Mouse (Mus musculus) midbrain, embryonic 15.5 days (tissue): ENCODE results near the gene Ltbp4. TPM values are rescaled to one million over a fixed set of nuclear protein-coding genes. Genes with fewer than 3 reads are reported as not detected.

Experiments
- ATAC-seq: fragments of 200-750 bp; cut with Nextera tagmentation; replicated peaks from 2 replicates; pipeline ENCODE4 v1.8.0; 2017; ENCODE audit warnings: moderate TSS enrichment
- H3K27ac ChIP-seq: fragments of 300-500 bp; sonication (generic); 2 replicates; pipeline ENCODE4 v1.5.1; 2015; ENCODE audit warnings: mild to moderate bottlenecking, inconsistent platforms
- H3K27me3 ChIP-seq: fragments of 300-500 bp; sonication (generic); replicated peaks from 2 replicates; pipeline ENCODE4 v1.6.1; 2015; ENCODE audit warnings: inconsistent platforms
- H3K36me3 ChIP-seq: fragments of 300-500 bp; sonication (generic); replicated peaks from 2 replicates; pipeline ENCODE4 v1.6.1; 2015; ENCODE audit warnings: inconsistent platforms
- H3K4me1 ChIP-seq: fragments of 300-500 bp; sonication (generic); 2 replicates; pipeline ENCODE4 v1.6.1; 2015; ENCODE audit warnings: inconsistent platforms
- H3K4me2 ChIP-seq: fragments of 300-500 bp; sonication (generic); 2 replicates; pipeline ENCODE4 v1.6.1; 2015; ENCODE audit warnings: inconsistent platforms, mild to moderate bottlenecking, moderate library complexity
- H3K4me3 ChIP-seq: fragments of 300-500 bp; sonication (generic); 2 replicates; pipeline ENCODE4 v1.5.1; 2015; ENCODE audit warnings: mild to moderate bottlenecking, inconsistent platforms
- H3K9ac ChIP-seq: fragments of 300-500 bp; sonication (generic); 2 replicates; pipeline ENCODE4 v1.6.1; 2015; ENCODE audit warnings: mild to moderate bottlenecking, inconsistent platforms
- H3K9me3 ChIP-seq: fragments of 300-500 bp; sonication (generic); 2 replicates; pipeline ENCODE4 v1.6.1; 2016; ENCODE audit warnings: inconsistent platforms
- WGBS: fragments of 180-500 bp; shearing (Covaris S2); methylation state at CpG from one replicate; pipeline ENCODE4 v1.1.7; 2015; ENCODE audit warnings: mixed read lengths; 5-methylcytosine and 5-hydroxymethylcytosine counted together
- polyA plus RNA-seq: library from polyadenylated mRNA; unstranded; fragments of >200 nt; fragmentation: Nextera tagmentation; extraction: Ambion mirVana; gene quantifications from 2 replicates; pipeline ENCODE4 v1.2.1, GENCODE M21; 2015

Ltbp4 gene
- polyA plus RNA-seq, 1 experiment from 2014 or later = 13.4 TPM

DNA sequence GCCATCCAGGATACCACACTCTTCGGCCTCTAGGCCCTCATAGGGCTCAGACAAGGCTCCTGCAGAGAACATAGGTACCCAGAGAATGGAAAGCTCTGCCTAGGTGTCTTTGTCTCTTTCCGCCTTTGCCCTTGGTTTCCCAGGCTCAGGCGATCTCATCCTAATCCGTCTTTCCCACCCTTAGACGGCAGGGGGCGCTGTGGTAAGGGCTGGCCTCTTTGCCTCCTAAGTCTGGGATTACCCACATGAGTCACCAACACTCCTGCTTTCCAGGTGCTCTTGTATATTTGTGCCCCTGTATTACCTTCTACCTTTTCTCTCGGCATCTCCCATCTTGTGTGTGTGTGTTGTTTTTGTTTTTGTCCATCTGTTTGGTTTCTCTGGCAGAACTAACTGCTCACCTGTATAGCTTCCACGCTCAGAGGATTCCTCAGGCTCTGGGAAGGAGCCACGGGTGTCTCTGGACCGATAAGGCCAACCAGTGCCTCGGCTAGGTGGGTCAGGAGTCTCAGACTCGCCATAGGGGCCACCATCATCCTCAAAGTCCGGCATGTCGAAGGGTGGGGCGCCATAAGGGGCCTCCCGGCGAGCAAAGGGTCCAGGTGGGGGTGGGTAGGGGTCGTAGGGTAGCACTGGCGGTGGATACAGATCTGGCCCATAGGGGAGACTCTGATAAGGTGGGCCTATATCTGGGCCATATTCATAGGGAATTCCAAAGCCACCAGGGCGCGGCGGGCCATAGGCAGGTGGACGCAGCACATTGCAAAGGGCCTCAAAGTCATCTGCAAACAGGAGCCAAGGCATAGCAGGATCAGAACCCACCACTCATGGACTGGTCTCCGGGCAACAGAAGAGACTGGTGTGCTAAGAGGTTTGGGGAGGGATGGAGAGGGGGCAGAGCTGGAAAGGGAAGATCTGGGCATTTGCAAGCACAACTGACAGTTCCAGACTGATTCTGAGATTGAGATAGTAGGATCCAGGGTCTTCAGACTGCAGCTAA lies 31.0 kb downstream of the Ltbp4 start:
- Histone ChIP-seq H3K4me3 (no peak overlapping the region), H3K4me1 (peaks cover 12% of the 10 kb centered on the region; the same call in 1 of the 2 replicates), H3K9me3 (no peaks in the 10 kb centered on the region), H3K4me2 (no peak overlapping the region), H3K36me3 (no peaks in the 10 kb centered on the region), H3K27me3 (no peaks in the 10 kb centered on the region; the same call in 1 of the 2 replicates), H3K27ac (no peak overlapping the region), H3K9ac (no peak overlapping the region)
- ATAC-seq = no peak
- WGBS = 75% methylated on average over 24 of the region's 24 CpGs

DNA sequence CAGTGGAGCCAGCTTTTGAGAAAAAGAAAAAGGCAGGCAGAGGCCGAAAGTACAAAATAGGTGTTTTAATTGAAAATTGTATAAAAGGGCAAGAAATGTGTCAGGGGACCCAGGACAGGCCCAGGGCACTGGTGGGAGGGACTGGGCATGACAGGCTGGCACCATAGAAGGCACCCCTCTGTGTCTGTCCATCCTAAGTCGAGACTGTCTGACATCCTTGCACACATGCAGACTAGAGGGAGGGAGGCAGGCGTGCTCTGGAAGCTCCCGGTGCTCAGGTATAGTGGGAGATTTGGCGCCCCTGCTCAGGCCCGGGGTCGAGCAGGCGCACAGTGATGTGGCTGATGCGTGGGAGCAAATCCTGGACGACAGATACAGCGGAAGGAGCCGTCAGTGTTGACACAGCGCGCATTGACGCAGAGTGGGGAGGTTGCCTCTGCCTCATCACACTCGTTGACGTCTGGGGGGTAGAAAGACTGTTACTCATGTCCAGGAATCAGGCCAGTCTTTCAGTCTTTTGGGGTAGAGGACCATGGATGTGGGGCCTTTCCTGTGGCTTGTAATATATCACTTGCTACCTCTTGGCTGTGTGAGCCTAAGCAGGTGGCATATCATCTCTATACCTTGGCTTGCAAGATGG lies 32.3 kb downstream of the Ltbp4 start:
- ATAC-seq = no peak
- 88% methylated on average over 17 of the region's 17 CpGs for WGBS

DNA sequence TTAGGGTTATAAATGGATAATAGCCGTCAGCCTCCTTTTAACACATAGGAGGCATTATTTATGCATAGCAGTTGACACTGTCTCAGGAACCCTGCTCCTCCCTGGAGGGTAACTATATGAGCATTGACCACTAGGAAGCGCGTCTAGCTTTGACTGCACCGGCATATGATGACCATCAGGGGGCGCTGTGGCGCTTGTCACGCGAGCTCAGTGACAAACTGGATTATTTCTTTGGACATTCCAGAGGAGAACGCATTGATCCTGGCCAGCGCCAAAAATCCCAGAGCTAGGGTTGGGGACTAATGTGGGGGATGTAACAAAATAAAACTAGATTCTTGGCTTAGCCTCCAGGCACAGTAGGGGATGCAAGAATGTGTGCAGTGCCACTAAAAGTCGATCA lies 35.3 kb downstream of the Ltbp4 start:
- no peak overlapping the region for H3K27ac ChIP-seq
- H3K9ac ChIP-seq = no peak overlapping the region
- no peak for ATAC-seq
- no peaks in the 10 kb centered on the region for H3K9me3 ChIP-seq
- 0 out of 2 replicates have a peak, but pooled peaks cover 4% of the 10 kb centered on the region for H3K27me3 ChIP-seq
- no peaks in the 10 kb centered on the region for H3K36me3 ChIP-seq
- H3K4me2 ChIP-seq = no peak overlapping the region
- no peak overlapping the region for H3K4me3 ChIP-seq
- 11% methylated on average over 11 of the region's 11 CpGs for WGBS
- H3K4me1 ChIP-seq = 0 out of 2 replicates have a peak, but pooled peaks cover 3% of the 10 kb centered on the region

More for the DNA sequence above, 32.3 kb downstream of the Ltbp4 start:
- H3K9me3 ChIP-seq = no peaks in the 10 kb centered on the region
- peaks cover 8% of the 10 kb centered on the region; the same call in 1 of the 2 replicates for H3K4me1 ChIP-seq
- no peaks in the 10 kb centered on the region for H3K36me3 ChIP-seq
- peaks cover 4% of the 10 kb centered on the region; the same call in 1 of the 2 replicates for H3K27me3 ChIP-seq
- no peak overlapping the region for H3K9ac ChIP-seq
- no peak overlapping the region for H3K27ac ChIP-seq
- no peak overlapping the region for H3K4me3 ChIP-seq
- H3K4me2 ChIP-seq = no peak overlapping the region

DNA sequence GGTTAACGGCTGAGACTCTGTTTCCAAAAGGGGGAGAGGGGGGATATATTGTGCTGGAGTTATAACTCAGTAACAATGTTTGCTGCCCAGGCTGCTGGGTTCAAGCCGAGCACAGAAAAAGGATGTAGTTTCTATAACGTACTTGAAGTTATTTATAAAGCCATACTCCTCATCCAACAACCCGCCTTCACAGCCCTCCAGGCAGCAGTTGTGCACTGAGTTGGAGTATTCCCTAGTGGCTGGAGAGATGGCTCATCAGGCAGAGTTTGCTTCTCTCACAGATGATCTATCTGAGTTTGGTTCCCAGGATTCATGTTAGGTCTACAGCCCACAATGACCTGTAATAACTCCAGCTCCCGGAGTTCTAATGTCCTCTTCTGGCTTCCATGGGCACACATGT lies 36.7 kb downstream of the Ltbp4 start:
- Histone ChIP-seq H3K9ac (no peak overlapping the region), H3K36me3 (no peaks in the 10 kb centered on the region), H3K9me3 (no peaks in the 10 kb centered on the region), H3K27ac (no peak overlapping the region), H3K4me3 (no peak overlapping the region), H3K27me3 (0 out of 2 replicates have a peak, but pooled peaks cover 4% of the 10 kb centered on the region), H3K4me1 (0 out of 2 replicates have a peak, but pooled peaks cover 3% of the 10 kb centered on the region), H3K4me2 (no peak overlapping the region)
- WGBS = 81% methylated on average over 5 of the region's 5 CpGs
- no peak for ATAC-seq

DNA sequence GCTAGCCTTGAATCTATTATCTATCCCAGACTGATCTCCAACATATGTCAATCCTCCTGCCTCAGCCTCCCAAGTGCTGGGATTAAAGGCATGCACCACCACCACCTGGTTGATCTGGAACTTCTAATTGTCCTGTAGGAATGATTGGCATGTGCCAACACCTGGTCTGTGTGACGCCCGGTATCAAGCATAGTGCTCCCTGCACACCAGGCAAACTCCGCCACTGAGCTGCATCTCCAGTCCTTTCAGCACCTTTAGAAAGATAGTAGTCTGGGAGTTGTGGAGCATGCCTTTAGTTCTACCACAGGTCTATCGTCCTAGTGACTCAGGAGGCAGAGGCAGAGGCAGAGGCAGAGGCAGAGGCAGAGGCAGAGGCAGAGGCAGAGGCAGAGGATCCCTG lies 37.1 kb downstream of the Ltbp4 start:
- no peak overlapping the region for H3K9ac ChIP-seq
- H3K9me3 ChIP-seq = no peaks in the 10 kb centered on the region
- H3K27ac ChIP-seq = no peak overlapping the region
- H3K4me1 ChIP-seq = 0 out of 2 replicates have a peak, but pooled peaks cover 3% of the 10 kb centered on the region
- H3K27me3 ChIP-seq = 0 out of 2 replicates have a peak, but pooled peaks cover 4% of the 10 kb centered on the region
- ATAC-seq = no peak
- H3K36me3 ChIP-seq = no peaks in the 10 kb centered on the region
- no peak overlapping the region for H3K4me2 ChIP-seq
- no peak overlapping the region for H3K4me3 ChIP-seq
- WGBS = 83% methylated on average over 4 of the region's 4 CpGs

DNA sequence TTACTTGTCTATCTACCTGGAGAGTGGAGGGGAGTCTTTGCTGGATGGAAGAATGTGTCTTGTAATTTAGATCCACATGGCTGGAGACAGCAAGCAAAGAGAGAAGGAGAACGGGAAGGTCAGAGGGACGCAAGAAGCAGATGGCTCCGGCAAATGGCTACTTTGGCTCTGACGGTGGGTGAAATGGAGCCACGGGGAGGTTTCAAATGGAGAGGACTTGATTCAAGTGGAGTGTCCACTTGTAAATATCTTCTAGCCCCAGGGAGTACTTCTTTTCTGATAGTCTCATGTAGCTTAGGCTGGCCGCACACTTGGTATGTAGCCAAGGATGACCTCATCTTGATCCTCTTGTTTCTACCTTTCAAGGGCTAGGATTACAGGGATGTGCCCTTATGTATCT lies 38.7 kb downstream of the Ltbp4 start:
- no peak overlapping the region for H3K4me2 ChIP-seq
- no peaks in the 10 kb centered on the region for H3K9me3 ChIP-seq
- 0 out of 2 replicates have a peak, but pooled peaks cover 3% of the 10 kb centered on the region for H3K4me1 ChIP-seq
- H3K27me3 ChIP-seq = 0 out of 2 replicates have a peak, but pooled peaks cover 4% of the 10 kb centered on the region
- H3K27ac ChIP-seq = no peak overlapping the region
- no peak for ATAC-seq
- no peak overlapping the region for H3K4me3 ChIP-seq
- no peak overlapping the region for H3K9ac ChIP-seq
- H3K36me3 ChIP-seq = no peaks in the 10 kb centered on the region
- WGBS = 89% methylated on average over 6 of the region's 6 CpGs

DNA sequence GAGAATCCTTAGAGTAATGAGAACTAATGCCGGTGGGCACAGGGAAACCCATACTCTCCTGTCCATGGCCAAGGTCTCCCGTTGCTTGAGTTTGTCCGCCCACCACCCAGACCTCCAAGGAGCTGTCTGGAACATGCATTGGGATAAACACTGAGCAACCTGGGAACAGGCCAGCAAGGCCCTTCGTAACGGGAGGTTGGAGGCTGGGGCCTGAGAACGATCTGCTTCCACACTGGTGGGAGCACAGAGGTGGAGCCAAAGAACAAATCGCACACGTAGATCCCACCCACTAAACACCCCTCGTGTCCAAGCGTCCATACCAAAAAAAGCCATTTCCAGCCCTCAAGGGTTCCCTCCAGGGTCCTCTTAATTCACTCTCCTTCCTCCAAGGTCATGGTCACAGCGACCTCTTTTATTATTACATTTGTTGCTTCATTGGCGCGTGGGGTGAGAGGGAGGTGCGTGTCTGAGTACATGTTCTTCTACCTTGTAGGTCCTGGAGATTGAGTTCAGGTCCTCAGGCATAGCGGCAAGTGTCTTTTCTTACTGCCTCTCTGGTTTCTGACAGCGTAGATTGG lies 39.4 kb downstream of the Ltbp4 start:
- 0 out of 2 replicates have a peak, but pooled peaks cover 3% of the 10 kb centered on the region for H3K4me1 ChIP-seq
- H3K27ac ChIP-seq = no peak overlapping the region
- H3K9ac ChIP-seq = no peak overlapping the region
- H3K27me3 ChIP-seq = 0 out of 2 replicates have a peak, but pooled peaks cover 4% of the 10 kb centered on the region
- 85% methylated on average over 16 of the region's 16 CpGs for WGBS
- no peak overlapping the region for H3K4me2 ChIP-seq
- no peaks in the 10 kb centered on the region for H3K36me3 ChIP-seq
- H3K4me3 ChIP-seq = no peak overlapping the region
- no peaks in the 10 kb centered on the region for H3K9me3 ChIP-seq
- ATAC-seq = no peak

DNA sequence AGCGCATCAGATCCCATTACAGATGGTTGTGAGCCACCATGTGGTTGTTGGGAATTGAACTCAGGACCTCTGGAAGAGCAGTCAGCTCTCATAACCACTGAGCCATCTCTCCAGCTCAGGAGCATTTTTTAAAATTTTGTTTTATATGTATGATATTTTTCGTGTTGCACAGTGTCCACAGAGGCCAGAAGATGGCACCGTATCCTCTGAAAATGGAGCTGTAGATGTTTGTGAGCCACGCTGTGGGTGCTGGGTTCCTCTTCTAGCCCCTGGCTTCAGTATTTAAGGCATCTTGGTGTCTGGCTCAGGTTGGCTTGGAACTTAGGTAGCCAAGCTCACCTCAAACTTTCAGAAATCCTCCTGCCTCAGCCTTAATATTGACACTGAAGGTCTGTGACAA lies 41.0 kb downstream of the Ltbp4 start:
- no peak for ATAC-seq
- 89% methylated on average over 4 of the region's 4 CpGs for whole genome bisulfite sequencing

DNA sequence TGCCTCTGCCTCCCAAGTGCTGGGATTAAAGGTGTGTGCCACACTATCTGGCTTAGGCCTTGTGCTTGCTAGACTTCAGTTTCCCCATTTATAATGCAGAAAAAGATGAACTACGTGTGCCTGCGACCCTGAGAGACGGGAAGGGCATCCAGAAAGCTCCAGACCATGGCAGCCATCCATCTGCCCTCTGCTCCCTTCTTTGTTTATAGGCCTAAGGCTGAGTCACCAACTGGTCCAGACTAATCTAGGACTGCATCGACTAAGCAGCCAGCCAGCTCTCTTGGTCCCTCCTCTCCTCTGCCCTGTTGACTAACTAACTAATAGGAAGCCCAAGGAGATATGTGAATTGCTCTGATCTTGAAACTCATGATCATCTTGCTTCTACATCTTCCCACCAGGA lies 41.5 kb downstream of the Ltbp4 start:
- Histone ChIP-seq H3K27me3 (0 out of 2 replicates have a peak, but pooled peaks cover 3% of the 10 kb centered on the region), H3K27ac (no peak overlapping the region), H3K4me3 (no peak overlapping the region), H3K9ac (no peak overlapping the region), H3K4me1 (no peaks in the 10 kb centered on the region), H3K4me2 (no peak overlapping the region), H3K9me3 (no peaks in the 10 kb centered on the region), H3K36me3 (no peaks in the 10 kb centered on the region)
- 85% methylated on average over 4 of the region's 4 CpGs for WGBS
- ATAC-seq = no peak

More for the DNA sequence above, 41.0 kb downstream of the Ltbp4 start:
- Histone ChIP-seq H3K36me3 (no peaks in the 10 kb centered on the region), H3K9me3 (no peaks in the 10 kb centered on the region), H3K4me1 (no peaks in the 10 kb centered on the region), H3K27me3 (0 out of 2 replicates have a peak, but pooled peaks cover 4% of the 10 kb centered on the region), H3K4me2 (no peak overlapping the region), H3K4me3 (no peak overlapping the region), H3K9ac (no peak overlapping the region), H3K27ac (no peak overlapping the region)

DNA sequence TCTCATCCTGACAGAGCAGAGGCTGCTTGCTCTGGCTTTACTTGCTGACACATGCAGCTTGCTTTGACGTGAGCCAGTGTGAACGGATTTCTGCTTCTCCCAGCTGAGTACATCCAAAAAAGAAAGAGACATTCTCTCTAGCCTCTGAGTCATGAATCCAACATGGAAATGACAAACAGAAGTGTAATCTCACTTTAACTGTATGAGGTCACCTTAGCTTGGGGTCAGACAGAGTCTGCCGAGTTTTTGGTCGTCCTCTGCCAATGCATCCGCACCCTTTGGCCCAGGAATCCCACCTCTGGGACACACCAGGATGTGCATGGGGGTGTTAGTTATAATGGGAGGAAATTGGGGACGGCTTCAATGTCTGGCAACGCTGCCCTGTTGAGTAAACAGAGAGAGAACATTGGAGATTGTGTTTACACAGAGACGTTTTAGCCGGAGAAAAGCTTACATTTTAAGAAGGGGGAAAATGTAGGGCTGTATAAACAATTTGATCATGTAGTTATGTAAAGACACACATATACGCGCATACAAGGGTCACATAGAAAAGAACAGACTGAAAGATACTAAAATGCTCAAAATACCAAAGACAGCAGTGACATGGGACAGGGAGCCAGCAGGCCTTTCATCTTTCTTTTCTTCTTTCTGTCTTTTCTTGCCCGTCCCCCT lies 45.6 kb downstream of the Ltbp4 start:
- Histone ChIP-seq H3K9me3 (no peaks in the 10 kb centered on the region), H3K27ac (no peak overlapping the region), H3K36me3 (no peaks in the 10 kb centered on the region), H3K27me3 (0 out of 2 replicates have a peak, but pooled peaks cover 2% of the 10 kb centered on the region), H3K9ac (no peak overlapping the region), H3K4me3 (no peak overlapping the region), H3K4me1 (no peaks in the 10 kb centered on the region), H3K4me2 (no peak overlapping the region)
- WGBS = 76% methylated on average over 12 of the region's 12 CpGs
- ATAC-seq = no peak

DNA sequence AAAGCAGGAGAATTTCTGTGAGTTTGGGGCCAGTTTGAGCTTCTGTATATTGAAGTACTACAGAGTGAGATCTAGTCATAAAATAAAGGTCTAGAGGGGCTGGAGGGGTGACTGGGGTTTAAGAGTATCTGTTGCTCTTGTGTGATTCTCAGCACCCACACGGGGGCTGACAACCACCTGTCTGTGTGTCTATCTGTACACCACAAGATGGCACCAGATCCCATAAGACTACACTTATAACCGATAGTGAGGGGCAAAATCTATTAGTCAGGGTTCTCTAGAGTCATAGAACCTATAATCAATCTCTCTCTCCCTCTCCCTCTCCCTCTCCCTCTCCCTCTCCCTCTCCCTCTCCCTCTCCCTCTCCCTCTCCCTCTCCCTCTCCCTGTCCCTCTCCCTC lies 46.9 kb downstream of the Ltbp4 start:
- no peak overlapping the region for H3K4me2 ChIP-seq
- H3K36me3 ChIP-seq = no peaks in the 10 kb centered on the region
- ATAC-seq = no peak
- no peaks in the 10 kb centered on the region for H3K9me3 ChIP-seq
- 0 out of 2 replicates have a peak, but pooled peaks cover 2% of the 10 kb centered on the region for H3K27me3 ChIP-seq
- no peaks in the 10 kb centered on the region for H3K4me1 ChIP-seq
- WGBS = 74% methylated on average over 2 of the region's 2 CpGs
- no peak overlapping the region for H3K27ac ChIP-seq
- no peak overlapping the region for H3K4me3 ChIP-seq
- no peak overlapping the region for H3K9ac ChIP-seq
